Mouse (Mus musculus): ENCODE data around the gene Hnrnpul1.

Hnrnpul1 gene

DNA sequence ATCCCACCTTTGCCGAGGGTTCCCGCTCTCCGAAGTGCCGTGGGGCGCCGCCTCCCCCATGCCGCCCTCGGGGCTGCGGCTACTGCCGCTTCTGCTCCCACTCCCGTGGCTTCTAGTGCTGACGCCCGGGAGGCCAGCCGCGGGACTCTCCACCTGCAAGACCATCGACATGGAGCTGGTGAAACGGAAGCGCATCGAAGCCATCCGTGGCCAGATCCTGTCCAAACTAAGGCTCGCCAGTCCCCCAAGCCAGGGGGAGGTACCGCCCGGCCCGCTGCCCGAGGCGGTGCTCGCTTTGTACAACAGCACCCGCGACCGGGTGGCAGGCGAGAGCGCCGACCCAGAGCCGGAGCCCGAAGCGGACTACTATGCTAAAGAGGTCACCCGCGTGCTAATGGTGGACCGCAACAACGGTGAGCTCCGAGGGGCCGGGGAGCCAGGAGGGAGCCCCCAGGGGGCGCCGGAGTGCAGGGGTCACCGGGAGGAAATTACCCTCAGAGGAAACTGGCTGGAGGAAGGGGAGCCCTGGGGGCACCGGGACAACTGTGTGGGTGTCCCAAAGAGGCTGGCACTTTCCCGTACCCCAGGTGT is 66.7 kb downstream of the Hnrnpul1 start:
- peak; percentile 90 for DNase-seq

DNA sequence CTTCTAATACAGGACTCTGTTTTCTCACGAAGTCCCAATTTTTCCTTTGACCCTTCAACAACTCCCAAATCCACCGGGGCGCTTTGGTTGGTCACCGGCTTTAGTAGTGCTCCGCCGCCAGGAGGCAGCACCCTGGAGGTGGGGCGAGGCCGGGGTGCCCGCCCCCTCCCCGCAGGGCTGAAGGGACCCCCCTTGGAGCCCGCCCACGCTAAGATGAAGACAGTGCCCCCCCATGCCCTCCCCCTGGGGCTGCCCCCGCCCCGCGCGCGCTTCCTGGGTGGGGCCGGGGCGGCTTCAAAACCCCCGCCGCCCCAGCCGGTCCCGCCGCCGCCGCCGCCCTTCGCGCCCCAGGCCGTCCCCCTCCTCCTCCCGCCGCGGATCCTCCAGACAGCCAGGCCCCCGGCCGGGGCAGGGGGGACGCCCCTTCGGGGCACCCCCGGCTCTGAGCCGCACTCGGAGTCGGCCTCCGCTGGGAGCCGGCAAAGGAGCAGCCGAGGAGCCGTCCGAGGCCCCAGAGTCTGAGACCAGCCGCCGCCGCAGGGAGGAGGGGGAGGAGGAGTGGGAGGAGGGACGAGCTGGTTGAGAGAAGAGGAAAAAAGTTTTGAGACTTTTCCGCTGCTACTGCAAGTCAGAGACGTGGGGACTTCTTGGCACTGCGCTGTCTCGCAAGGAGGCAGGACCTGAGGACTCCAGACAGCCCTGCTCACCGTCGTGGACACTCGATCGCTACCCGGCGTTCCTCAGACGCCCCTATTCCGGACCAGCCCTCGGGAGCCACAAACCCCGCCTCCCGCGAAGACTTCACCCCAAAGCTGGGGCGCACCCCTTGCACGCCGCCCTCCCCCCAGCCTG is 67.7 kb downstream of the Hnrnpul1 start, which contains the start of gene Tgfb1:
Tgfb1 (plus strand) TSS at position 323 of the 852 bp plus-strand sequence.
- peak; percentile 95 for DNase-seq

DNA sequence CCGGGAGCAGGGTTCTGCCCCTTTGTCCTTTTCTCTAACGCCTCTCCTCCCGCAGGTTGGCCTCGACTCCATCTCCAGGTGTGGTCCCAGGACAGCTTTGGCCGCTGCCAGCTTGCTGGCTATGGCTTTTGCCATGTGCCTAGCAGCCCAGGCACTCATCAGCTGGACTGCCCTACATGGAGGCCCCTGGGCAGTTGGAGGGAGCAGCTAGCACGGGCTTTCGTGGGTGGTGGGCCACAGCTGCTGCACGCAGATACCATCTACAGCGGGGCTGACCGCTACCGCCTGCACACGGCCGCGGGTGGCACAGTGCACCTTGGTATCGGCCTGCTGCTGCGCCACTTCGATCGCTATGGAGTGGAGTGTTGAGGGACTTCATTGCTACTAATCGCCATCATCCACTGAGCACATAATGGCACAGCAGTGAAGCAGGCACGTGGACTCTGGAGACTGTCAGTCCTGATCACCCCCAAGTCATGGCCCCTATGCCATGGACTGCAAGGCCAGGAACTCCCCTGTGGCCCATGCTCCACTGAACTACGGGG is 68.6 kb downstream of the Hnrnpul1 start:
- peak; percentile 47 for DNase-seq

DNA sequence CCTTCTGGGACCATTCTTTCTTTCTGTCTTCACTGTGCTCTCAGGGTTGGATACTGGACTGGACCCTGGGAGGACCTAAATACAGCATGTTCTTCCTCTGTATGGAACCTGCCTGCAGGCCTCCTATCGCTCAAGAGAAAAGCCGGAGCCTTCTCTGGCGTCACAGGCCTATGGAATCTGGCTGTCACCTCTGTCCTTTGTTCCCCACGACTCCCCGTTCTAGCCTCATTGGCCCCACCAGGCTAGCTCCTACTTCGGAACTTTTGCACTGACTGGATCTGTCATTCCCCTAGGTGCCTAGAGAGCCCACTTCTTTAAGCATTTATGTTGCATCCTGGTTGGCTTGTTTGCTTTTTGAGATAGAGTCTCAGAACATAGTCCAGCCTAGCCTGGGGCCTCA is 69.9 kb downstream of the Hnrnpul1 start:
- no peak for DNase-seq

DNA sequence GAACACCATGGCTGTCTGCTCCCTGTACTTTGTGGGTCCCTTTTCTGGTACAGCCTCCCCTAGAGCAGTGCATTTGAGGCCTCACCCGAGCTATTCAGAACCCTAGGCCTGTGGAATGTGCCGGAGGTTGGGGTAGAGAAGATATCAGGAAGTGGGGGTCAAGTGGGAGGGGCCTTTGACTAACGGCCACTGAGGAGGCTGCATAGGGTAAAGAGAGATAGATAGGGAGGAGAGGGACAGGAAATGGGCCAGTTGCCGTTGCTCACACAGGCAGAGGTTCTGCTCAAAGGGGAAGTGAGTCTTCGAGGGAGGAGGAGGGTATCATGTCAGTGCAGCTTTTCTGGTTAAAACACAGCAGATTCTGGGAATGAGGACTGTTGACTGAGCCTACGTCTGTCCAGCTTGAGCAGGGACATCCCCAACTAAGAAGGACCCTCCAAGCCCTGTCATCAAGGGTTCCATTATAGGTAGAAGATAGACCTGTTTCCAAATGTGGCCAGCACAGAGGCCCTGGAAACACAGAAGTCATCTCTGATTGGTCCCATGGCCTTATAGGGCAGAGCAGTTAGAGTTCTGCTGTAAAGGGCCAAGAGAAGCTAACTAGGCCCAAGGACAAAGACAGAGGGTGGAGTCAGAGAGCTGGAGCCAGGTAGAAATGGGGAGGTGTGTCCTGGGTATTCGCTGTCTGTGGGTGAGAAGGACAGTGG is 70.9 kb downstream of the Hnrnpul1 start:
- peak; percentile 63 for DNase-seq

DNA sequence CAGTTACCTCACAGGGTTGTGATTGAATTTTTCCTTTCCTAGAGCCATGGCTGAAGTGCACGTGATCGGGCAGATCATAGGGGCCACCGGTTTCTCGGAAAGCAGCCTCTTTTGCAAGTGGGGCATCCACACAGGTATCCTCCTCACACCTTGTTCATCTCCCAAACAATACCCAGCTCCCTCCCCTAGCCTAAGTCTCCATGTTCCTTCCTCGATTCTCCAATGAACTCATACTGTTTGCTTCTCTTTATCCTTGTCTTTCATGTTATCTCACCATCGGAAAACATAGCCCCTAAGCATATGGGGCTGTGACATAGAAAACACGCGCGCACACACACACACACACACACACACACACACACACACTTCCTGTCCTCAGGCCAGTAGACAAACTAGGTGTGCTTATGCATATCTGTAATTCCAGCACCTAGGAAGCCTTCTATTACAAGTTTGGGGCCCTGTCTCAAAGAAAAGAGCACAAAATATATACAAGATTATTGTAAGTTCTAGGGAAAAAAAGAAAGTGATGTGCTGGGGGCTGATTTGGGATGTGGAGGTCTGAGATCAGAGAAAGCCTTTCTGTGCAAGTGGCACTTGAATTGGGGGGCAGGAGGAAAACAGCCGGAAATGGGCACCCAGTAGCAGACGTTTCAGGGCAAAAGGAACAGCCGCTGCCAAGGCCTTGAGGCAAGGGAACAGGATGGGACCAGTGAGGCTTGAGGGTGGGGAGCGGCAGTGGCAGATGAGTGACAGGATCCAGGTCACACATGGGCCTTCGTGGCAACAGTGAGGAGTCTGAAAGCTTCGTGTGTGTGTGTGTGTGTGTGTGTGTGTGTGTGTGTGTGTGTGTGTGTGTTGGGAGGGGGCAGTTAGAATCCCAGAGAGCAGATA is 73.0 kb downstream of the Hnrnpul1 start:
- DNase-seq, result peak; percentile 71

DNA sequence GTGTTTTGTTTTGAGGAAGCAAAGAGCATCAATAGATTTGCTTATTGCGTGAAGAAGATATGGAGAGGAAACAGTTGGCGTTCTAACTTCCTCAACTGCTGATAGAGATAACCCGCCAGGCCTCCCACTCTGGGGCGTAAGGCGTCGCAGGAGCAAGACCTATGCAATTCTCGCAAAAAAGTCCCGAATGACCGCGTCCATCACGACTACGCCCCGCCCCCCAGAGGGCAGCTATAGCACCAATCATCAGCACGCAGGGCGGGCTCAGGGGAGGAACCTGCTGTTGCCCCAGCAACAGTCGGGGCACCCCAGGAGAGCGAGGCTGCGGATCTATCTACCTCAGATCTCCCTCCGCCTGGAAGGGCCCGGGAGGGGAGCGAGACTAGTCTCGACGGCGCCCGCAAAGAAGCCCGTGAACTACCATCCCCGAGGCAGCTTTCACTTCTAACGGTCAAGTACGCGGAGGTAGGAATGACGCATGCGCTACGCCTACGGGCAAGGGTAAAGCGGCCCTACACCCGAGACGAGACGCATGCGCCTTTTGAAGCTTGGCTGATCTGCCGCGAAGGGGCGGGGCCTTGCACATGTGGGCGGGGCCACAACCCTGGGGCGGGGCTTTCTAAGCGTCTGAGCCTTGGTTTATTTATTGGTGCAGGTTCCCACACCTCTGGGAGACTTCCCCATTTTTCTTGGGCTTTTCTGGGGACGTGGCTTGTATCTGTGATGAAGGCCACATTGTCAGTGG is 73.9 kb downstream of the Hnrnpul1 start, which contains the start of gene B9d2:
B9d2 (plus strand) TSS at position 267 of the 745 bp plus-strand sequence.
- DNase-seq, result peak; percentile 99

DNA sequence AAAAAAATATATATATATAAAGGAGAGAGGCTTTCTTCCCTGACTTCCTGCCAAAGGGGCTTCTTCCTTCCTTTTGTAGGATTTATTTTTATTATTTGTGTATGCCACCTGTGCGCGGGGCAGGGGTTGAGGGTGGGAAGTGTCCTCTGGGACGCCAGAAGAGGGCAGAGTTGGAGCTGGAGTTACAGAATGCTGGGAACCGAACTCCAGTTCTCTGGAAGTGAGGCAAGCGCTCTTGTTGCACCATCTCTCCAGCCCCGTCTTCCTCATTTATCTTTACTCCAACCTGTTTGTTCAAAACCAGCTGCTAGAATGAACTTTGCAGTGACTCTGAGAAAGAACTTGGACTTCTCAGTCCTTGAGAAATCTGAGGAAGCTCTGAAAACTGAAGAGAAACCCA is 74.6 kb downstream of the Hnrnpul1 start:
- DNase-seq, result peak; percentile 50

DNA sequence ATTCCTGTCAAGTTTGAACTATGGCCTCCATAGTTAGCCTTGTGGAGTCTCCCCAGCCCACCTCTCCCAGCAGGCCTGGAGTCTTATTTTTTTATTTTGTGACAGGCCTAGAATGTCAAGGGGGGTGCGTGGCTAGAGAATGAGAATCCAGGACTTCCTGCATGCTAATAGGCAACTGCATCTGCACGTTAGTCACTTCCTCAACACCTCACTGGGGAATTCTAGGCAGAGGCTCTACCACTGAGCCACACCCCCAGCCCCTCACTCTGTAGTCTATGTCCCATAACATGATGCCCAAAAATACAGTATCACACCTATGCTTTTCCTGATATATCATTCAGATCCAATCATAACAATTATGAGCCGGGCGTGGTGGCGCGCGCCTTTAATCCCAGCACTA is 77.5 kb downstream of the Hnrnpul1 start:
- no peak for DNase-seq

DNA sequence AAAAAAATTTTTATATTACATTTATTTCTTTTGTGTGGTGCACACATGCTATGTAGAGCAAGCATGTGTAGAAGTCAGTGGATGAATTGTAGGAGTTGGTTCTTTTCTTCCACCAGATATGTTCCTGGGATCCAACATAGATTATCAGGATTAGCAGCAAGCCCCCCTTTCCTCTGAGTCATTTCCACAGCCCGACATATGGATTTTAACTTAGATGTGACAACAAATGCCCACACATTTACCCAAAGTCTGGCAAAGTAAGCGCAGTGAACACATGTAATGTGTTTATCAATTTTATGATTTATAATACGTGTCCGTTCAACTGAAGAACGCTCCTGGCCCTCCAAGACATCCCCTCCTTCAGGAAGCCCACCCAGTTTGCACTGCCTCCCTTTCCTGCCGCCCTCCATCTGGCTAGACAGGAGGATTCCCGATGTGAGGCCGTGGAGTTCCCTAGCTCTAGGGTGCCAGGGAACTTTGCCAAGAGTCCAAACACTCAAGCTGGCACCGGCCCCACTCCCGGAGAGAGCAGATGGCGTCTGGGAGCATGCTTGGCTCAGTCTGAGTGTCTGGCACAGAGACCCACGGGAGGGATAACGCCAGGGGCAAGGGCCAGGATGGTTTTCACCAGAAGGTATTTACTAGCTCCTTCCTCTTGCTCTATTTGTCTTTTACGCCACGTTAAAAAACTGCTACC is 78.3 kb downstream of the Hnrnpul1 start:
- no peak for DNase-seq

DNA sequence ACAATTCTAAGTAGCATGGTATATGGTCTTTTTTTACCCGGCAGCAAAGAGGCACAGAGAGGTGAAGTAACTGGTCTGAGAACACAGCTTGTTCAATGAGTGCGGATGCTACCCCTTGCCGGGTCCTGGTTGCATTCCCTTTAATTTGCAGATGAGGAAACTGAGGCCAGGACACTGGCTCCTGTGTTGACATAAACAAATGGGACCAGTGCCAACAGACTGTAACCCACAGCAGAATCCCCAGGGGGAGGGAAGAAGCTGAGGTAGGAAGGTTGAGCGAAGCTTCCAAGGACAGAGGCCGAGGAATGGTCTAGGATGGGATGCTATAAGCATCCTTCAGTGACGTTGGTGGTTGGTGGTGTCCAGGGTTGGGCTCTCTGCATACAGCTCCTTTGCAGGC is 79.2 kb downstream of the Hnrnpul1 start:
- DNase-seq, result no peak

DNA sequence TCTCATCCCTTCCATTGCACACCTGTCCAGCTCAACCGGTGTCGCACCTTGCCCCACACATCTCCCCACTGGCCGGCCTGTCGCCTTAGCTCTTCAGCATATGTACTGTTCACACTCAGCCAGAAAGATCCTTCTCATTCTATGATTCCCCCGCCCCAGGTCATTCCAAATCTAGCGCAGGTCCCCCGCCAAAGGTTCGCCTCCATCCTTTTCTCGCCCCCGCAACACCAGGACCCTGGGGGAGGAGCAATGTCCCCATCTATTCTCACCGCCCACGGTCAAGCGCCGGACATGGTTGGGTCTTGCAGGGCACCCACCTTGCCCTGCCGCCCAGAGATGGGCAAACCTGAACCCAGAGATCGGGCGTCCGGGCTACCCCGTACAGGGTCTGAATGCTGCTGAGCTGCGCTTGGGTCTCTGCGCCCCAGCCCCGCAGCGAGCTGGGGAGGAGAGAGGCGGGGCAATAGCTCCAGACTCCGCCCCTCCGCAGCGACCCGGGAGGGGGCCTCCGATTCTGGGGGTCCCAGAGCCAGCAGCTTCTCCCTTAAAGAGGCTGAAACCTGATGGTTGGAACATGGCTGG is 79.7 kb downstream of the Hnrnpul1 start, which contains the start of gene Tmem91:
Tmem91 (minus strand) TSS at position 448 of the 582 bp plus-strand sequence.
- peak; percentile 69 for DNase-seq

DNA sequence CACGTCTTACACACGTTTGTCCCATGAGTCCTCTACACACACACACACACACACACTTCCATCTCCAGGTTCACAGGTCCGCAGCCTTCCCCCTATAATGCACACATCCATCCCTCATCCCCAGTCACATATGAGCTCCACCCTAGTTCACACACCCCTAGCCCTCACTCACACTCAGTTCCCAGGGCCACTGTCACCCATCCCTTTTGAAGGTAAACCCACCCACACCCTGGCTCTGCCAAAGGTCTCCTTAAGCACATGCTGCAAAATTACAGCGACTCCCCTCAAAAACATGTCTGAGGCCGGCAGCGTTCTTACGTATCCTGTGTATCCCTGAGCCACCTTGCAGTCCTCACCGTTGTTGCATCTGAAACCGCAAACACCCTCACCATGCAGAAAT is 80.3 kb downstream of the Hnrnpul1 start:
- no peak for DNase-seq

DNA sequence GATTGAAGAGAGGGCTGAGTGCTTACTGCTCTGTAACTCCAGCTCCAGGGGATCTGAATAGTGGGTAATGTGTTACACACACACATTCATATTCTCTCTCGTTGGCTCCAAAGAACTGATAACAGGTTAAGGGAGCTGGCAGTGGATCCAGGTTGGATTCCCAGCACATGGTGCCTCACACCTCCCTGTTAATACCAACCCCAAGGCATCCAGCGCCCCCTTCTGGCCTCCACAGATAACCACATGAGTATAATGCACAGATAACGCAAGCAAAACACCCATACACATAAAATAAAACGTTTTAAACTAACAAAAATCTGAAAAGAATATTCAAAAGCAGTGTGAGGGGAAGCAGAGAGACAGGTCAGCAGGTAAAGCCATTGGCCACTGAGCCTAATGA is 82.1 kb downstream of the Hnrnpul1 start:
- peak; percentile 55 for DNase-seq

DNA sequence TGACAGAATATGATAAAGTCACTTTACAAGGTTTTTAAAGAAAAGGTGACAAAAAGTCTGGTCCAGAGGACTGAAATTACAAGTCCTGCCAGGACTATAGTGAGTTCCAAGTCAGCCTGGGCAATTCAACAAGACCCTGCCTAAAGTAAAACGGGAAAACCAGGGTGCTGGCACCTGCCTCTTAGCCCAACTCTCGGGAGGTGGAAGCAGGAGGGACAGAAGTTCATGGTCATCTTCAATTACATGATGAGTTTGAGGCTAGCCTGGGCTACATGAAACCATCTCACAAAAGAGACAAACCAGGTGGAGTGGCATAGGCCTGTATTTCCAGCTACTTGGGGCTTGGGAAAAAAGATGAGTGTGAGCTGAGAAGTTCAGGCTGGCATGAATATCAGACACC is 82.9 kb downstream of the Hnrnpul1 start:
- DNase-seq, result no peak
